Mouse (Mus musculus): ENCODE results near the gene Cavin4.

Gene Cavin4

DNA sequence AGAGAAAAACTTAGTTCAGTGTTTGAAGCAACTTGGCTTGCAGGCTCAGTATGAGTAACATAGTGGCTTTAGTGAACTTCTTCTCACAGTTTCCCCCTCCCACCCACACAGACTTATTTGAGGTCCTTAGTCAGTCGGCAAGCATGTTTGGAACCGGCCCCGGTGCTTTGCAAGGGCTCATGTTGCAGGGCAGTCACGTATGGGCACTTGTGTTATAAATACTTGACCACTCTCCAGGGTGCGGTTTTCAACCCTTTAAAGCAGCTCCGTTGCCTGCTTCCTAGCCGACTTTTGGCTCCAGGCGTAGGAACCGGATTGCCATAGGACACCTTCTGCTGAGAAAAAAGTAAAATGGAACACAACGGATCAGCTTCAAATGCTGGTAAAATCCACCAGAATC lies at the start of gene Cavin4:
Cavin4 (plus strand) TSS at position 244 of the 400 bp plus-strand sequence.
- no peak for DNase-seq (ENCODE audit: low spot score)

DNA sequence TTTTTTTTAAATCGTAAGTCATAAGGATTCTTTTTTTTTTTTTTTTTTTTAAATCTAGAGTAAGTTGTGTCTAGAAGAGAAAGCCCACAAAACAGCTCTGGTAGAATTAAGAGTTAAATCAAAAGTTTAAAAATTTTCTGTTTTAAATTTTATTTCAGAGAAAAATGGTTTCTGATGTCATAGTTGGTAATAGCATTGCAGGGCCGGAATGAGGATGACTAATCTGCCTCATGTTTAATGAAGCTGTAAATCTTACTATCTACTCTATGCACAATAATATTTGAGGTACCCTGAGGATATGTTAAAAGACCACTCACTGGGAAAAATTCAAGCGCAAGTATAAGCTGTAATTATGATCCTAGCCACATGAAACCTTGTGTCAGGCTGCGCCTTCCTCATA lies 47.8 kb upstream of the Cavin4 start:
- no peak for DNase-seq (ENCODE audit: low spot score)

DNA sequence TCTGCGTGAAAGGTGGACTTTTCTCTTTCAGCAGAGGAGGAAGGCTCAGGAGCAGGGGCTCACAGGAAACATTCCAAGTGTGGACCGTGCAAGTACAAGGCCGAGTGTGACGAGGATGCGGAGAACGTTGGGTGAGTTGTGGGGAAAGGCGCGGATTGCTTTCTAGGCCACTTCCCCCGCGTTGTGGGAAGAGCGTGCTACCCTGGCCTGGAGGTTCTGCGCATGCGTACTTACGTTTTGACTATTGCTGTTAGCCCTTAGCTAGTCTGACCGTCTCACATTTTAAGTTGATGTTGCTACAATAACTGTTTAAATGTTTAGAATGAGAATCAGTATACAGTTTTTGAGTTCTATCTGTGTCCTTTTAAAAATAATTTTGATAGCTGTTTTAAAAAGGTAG lies 46.1 kb upstream of the Cavin4 start:
- DNase-seq (ENCODE audit: low spot score), result no peak

DNA sequence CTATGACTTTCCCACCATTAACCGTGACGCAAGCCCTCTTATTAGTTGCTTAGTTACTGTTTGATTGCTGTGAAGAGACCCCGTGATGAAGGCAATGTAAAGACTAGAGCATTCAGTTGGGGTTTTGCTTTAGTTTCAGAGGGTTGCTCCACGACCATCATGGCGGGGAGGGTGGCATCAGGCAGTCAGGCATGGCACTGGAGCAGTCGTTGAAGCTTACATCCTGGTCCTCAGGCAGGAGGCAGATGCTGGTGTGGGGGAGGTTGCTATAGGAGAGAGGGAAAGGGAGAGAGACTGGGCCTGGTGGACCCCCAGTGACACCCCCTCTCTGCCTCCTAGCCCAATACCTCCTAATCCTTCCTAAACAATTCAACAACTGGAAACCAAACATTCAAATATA lies 43.2 kb upstream of the Cavin4 start:
- no peak for DNase-seq (ENCODE audit: low spot score)

- DNase-seq (ENCODE audit: low spot score), result no peak
These were observed 41.1 kb upstream of the Cavin4 start for GRCm38 (mm10) chr4:48622246-48622645.

DNA sequence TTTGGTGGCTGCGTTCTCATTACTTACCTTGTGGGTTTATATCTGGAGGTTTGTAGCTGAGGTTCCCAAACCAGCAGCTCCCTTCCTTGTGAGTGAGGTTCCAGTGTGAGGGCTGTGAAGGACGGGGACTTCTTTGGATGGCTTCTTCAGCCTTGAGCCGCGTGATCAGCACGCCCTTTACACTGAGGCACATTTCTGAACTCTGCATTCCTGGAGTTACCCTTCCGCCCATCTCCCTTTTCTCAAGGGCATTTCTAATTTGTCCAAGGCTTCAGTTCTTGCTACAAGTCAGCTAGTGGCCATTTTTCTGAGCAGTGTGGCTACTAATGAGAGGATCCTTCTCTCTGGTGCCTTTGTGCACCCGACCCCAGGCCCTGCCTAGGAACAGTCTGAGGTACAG lies 40.4 kb upstream of the Cavin4 start:
- no peak for DNase-seq (ENCODE audit: low spot score)

GRCm38 (mm10) chr4:48624961-48625360 lies 38.4 kb upstream of the Cavin4 start:
- DNase-seq (ENCODE audit: low spot score), result no peak

- no peak for DNase-seq (ENCODE audit: low spot score)
These were observed 37.5 kb upstream of the Cavin4 start for GRCm38 (mm10) chr4:48625836-48626235.

- DNase-seq (ENCODE audit: low spot score), result no peak
These were observed 33.9 kb upstream of the Cavin4 start for GRCm38 (mm10) chr4:48629445-48629844.

DNA sequence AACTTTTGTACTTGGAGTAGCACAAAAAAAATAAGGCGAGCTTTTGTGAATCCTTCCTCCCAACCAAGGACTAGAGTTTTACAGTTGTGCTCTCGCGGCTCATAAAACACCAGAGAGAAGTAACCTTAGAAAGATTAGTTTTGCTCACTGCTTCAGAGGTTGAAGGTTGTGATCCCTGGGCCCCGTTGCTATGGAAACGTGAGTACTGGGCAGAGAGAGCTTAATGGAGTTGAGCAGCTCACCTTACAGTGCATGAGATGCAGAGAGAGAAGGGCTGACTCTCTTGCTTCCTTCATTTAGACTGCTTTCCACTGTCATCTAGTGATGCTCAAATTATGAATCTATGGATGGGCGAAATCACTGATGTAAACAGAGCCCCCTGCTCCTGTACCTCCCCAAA lies 29.8 kb upstream of the Cavin4 start:
- DNase-seq (ENCODE audit: low spot score), result no peak

GRCm38 (mm10) chr4:48634058-48634457 lies 29.3 kb upstream of the Cavin4 start:
- no peak for DNase-seq (ENCODE audit: low spot score)

DNA sequence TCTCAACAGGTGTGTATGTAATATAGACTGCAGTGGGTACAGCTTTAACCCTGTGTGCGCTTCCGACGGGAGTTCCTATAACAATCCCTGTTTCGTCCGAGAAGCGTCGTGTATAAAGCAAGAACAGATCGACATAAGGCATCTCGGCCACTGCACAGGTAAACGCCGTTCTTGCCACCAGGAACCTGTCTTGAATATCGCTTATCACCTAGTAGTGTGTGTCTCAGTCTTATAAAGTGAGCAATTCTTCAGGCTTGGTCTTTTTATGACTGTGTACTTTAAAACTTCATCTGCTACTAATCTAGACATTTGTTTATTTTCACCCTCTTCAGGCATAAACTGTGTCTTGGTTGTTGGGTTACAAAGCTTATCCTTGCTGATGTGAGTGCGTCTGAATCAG lies 26.5 kb upstream of the Cavin4 start:
- DNase-seq (ENCODE audit: low spot score), result no peak

- no peak for DNase-seq (ENCODE audit: low spot score)
These were observed 25.2 kb upstream of the Cavin4 start for GRCm38 (mm10) chr4:48638132-48638531.

- no peak for DNase-seq (ENCODE audit: low spot score)
These were observed 23.8 kb upstream of the Cavin4 start for GRCm38 (mm10) chr4:48639503-48639902.

DNA sequence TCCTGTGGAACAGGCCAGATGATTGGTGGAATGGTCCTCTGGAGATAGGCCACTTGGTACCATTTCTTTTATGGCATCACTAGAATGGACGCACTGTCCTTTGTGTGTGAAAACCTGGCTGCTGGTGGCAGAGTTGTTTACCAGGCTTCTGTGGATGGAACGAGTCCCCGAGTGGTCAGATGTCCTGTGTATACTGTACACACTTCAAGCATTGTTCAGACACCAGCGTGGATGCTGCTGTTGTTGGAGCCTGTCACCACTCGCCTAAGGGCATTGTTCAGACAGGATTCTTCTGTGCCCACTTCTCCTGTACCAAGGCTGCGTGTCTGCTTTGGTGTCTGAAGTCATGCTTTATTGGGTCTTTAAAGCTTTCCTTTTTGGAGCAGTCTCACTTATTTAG lies 19.5 kb upstream of the Cavin4 start:
- no peak for DNase-seq (ENCODE audit: low spot score)

GRCm38 (mm10) chr4:48646143-48646542 lies 17.2 kb upstream of the Cavin4 start:
- no peak for DNase-seq (ENCODE audit: low spot score)

- no peak for DNase-seq (ENCODE audit: low spot score)
These were observed 12.5 kb upstream of the Cavin4 start for GRCm38 (mm10) chr4:48650617-48651360.

DNA sequence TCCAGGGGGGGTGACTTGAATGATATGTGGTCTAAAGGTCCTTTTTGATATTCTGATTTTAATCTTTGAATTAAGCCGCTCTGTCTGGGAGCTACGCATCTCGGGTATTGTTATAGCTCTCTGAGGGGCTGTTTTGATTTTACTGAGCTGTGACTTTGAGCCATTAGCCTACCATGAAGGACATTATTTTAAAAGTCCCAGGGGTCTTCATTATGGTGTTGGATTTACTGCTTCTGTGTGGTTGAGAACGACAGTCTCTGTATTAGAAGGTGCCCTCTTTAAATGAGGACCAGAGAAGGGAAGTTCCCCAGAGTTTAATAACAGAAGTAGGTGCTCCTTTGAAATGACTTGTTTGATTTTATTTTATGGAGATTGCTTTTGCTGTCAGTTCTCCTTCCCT lies 9.2 kb upstream of the Cavin4 start:
- DNase-seq (ENCODE audit: low spot score), result no peak

- no peak for DNase-seq (ENCODE audit: low spot score)
These were observed 6.8 kb upstream of the Cavin4 start for GRCm38 (mm10) chr4:48656530-48656929.

- no peak for DNase-seq (ENCODE audit: low spot score)
These were observed 3.2 kb upstream of the Cavin4 start for GRCm38 (mm10) chr4:48660144-48660543.

DNA sequence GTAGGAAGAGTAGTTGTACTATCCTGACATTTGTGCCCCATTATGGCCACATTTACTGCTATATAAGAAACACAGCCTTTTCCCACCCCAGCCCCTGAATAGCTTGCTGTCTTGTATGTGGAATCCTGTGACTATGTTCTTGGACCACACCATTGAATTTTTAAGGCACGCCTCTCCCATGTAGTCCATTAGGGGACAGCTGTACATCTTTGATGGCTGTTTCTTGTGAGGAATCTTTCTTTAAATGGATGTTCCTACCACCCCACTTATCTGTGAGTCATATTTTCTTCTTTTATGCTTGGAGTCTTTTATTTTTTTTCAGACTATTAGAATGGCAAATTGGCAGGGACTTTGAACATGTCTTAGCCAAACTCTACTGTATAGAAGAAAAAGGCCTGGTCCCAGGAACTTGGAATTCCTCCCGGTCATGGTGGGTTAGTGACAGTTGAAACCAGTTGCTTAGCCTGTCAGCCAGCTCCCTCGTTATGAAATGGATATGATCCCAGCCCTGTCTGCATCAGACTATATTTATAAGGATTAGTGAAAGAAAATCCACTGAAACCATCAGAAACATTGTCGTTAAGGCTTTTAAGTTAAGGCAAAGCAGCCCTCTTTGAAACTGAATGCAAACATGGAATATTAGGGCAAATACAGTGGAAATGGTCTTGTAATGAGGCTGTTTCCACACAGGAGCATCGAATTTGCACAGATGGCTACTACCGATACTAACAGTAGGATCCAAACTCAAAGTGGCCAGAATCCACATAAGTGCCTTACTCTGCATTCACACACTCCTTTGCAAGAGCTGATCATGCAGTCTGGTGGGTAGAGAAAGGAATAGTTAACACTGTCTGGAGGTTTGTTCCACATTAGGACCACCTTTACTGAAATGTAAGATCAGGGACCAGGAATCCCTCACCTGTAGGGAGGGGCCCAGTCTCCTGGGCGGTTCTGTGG lies 2.4 kb upstream of the Cavin4 start:
- no peak for DNase-seq (ENCODE audit: low spot score)

GRCm38 (mm10) chr4:48664021-48664420 lies 707 bp downstream of the Cavin4 start:
- DNase-seq (ENCODE audit: low spot score), result no peak

- DNase-seq (ENCODE audit: low spot score), result no peak
These were observed 4.0 kb downstream of the Cavin4 start for GRCm38 (mm10) chr4:48667279-48667678.
